Mouse (Mus musculus): ENCODE results near the gene Abcd4. TPM values are rescaled to one million over a fixed set of nuclear protein-coding genes. Genes with fewer than 3 reads are reported as not detected.

The Abcd4 gene
- polyA plus RNA-seq, 1 experiment from 2014 or later = 9.5 TPM

- H3K4me3 ChIP-seq (ENCODE audit: low read depth, low read length) = peak overlapping the region; percentile 59
- no peak overlapping the region for H3K27ac ChIP-seq (ENCODE audit: low read depth, low read length)
- H3K4me2 ChIP-seq = peak overlapping the region; percentile 61
- peak; percentile 47; the same call in 1 of the 2 replicates for ATAC-seq (replicated peaks; ENCODE audit: insufficient number of reproducible peaks, low FRiP score, low TSS enrichment)
- no peaks in the 10 kb centered on the region for H3K27me3 ChIP-seq (ENCODE audit: control insufficient read depth, insufficient read depth, low read length)
- no peaks in the 10 kb centered on the region for H3K36me3 ChIP-seq (ENCODE audit: control insufficient read depth, insufficient read depth, low read length)
- H3K4me1 ChIP-seq (ENCODE audit: control insufficient read depth, insufficient read depth, low read length) = peaks cover 6% of the 10 kb centered on the region; the same call in 1 of the 2 replicates
- peak overlapping the region; percentile 81 for H3K9ac ChIP-seq (ENCODE audit: low read depth, low read length)
- no peaks in the 10 kb centered on the region for H3K9me3 ChIP-seq (replicated peaks; ENCODE audit: control insufficient read depth, low read length)
- 9% methylated on average over 10 of the region's 10 CpGs for WGBS (ENCODE audit: insufficient replicate concordance)
Measured at GRCm38 (mm10) chr12:84617663-84618062, 450 bp upstream of the Abcd4 start.

GRCm38 (mm10) chr12:84614524-84614923, 2.7 kb downstream of the Abcd4 start:
- Histone ChIP-seq H3K4me2 (no peak overlapping the region), H3K9ac (ENCODE audit: low read depth, low read length) (no peak overlapping the region), H3K4me3 (ENCODE audit: low read depth, low read length) (no peak overlapping the region), H3K36me3 (ENCODE audit: control insufficient read depth, insufficient read depth, low read length) (no peaks in the 10 kb centered on the region), H3K4me1 (ENCODE audit: control insufficient read depth, insufficient read depth, low read length) (peaks cover 2% of the 10 kb centered on the region; the same call in 1 of the 2 replicates), H3K27me3 (ENCODE audit: control insufficient read depth, insufficient read depth, low read length) (no peaks in the 10 kb centered on the region), H3K9me3 (replicated peaks; ENCODE audit: control insufficient read depth, low read length) (no peaks in the 10 kb centered on the region), H3K27ac (ENCODE audit: low read depth, low read length) (no peak overlapping the region)
- WGBS (ENCODE audit: insufficient replicate concordance) = 46% methylated on average over 7 of the region's 7 CpGs
- no peak for ATAC-seq (replicated peaks; ENCODE audit: insufficient number of reproducible peaks, low FRiP score, low TSS enrichment)

GRCm38 (mm10) chr12:84614001-84614400, 3.2 kb downstream of the Abcd4 start:
- 76% methylated on average over 11 of the region's 11 CpGs for WGBS (ENCODE audit: insufficient replicate concordance)
- no peak for ATAC-seq (replicated peaks; ENCODE audit: insufficient number of reproducible peaks, low FRiP score, low TSS enrichment)

GRCm38 (mm10) chr12:84612518-84612917, 4.7 kb downstream of the Abcd4 start:
- WGBS (ENCODE audit: insufficient replicate concordance) = 53% methylated on average over 8 of the region's 8 CpGs
- no peak overlapping the region for H3K4me2 ChIP-seq

More at GRCm38 (mm10) chr12:84614001-84614400, 3.2 kb downstream of the Abcd4 start:
- H3K9ac ChIP-seq (ENCODE audit: low read depth, low read length) = no peak overlapping the region
- no peak overlapping the region for H3K4me3 ChIP-seq (ENCODE audit: low read depth, low read length)
- peaks cover 2% of the 10 kb centered on the region; the same call in 1 of the 2 replicates for H3K4me1 ChIP-seq (ENCODE audit: control insufficient read depth, insufficient read depth, low read length)
- H3K36me3 ChIP-seq (ENCODE audit: control insufficient read depth, insufficient read depth, low read length) = no peaks in the 10 kb centered on the region
- H3K27me3 ChIP-seq (ENCODE audit: control insufficient read depth, insufficient read depth, low read length) = no peaks in the 10 kb centered on the region
- H3K4me2 ChIP-seq = no peak overlapping the region
- H3K27ac ChIP-seq (ENCODE audit: low read depth, low read length) = no peak overlapping the region
- no peaks in the 10 kb centered on the region for H3K9me3 ChIP-seq (replicated peaks; ENCODE audit: control insufficient read depth, low read length)

GRCm38 (mm10) chr12:84611718-84612117, 5.5 kb downstream of the Abcd4 start:
- Histone ChIP-seq H3K9ac (ENCODE audit: low read depth, low read length) (no peak overlapping the region), H3K36me3 (ENCODE audit: control insufficient read depth, insufficient read depth, low read length) (peaks cover 7% of the 10 kb centered on the region; the same call in 1 of the 2 replicates), H3K4me2 (no peak overlapping the region), H3K4me3 (ENCODE audit: low read depth, low read length) (no peak overlapping the region), H3K27ac (ENCODE audit: low read depth, low read length) (no peak overlapping the region), H3K9me3 (replicated peaks; ENCODE audit: control insufficient read depth, low read length) (no peaks in the 10 kb centered on the region), H3K4me1 (ENCODE audit: control insufficient read depth, insufficient read depth, low read length) (peaks cover 2% of the 10 kb centered on the region; the same call in 1 of the 2 replicates), H3K27me3 (ENCODE audit: control insufficient read depth, insufficient read depth, low read length) (no peaks in the 10 kb centered on the region)
- ATAC-seq (replicated peaks; ENCODE audit: insufficient number of reproducible peaks, low FRiP score, low TSS enrichment) = no peak
- WGBS (ENCODE audit: insufficient replicate concordance) = 87% methylated on average over 10 of the region's 10 CpGs

More at GRCm38 (mm10) chr12:84612518-84612917, 4.7 kb downstream of the Abcd4 start:
- Histone ChIP-seq H3K27me3 (ENCODE audit: control insufficient read depth, insufficient read depth, low read length) (no peaks in the 10 kb centered on the region), H3K9ac (ENCODE audit: low read depth, low read length) (no peak overlapping the region), H3K4me1 (ENCODE audit: control insufficient read depth, insufficient read depth, low read length) (peaks cover 2% of the 10 kb centered on the region; the same call in 1 of the 2 replicates), H3K9me3 (replicated peaks; ENCODE audit: control insufficient read depth, low read length) (no peaks in the 10 kb centered on the region), H3K27ac (ENCODE audit: low read depth, low read length) (no peak overlapping the region), H3K36me3 (ENCODE audit: control insufficient read depth, insufficient read depth, low read length) (0 out of 2 replicates have a peak, but pooled peaks cover 1% of the 10 kb centered on the region), H3K4me3 (ENCODE audit: low read depth, low read length) (no peak overlapping the region)
- ATAC-seq (replicated peaks; ENCODE audit: insufficient number of reproducible peaks, low FRiP score, low TSS enrichment) = no peak

- Histone ChIP-seq H3K9me3 (replicated peaks; ENCODE audit: control insufficient read depth, low read length) (no peaks in the 10 kb centered on the region), H3K4me1 (ENCODE audit: control insufficient read depth, insufficient read depth, low read length) (no peaks in the 10 kb centered on the region), H3K36me3 (ENCODE audit: control insufficient read depth, insufficient read depth, low read length) (peaks cover 10% of the 10 kb centered on the region), H3K4me3 (ENCODE audit: low read depth, low read length) (no peak overlapping the region), H3K27me3 (ENCODE audit: control insufficient read depth, insufficient read depth, low read length) (no peaks in the 10 kb centered on the region), H3K9ac (ENCODE audit: low read depth, low read length) (no peak overlapping the region), H3K27ac (ENCODE audit: low read depth, low read length) (no peak overlapping the region), H3K4me2 (no peak overlapping the region)
- 69% methylated on average over 7 of the region's 7 CpGs for WGBS (ENCODE audit: insufficient replicate concordance)
- no peak for ATAC-seq (replicated peaks; ENCODE audit: insufficient number of reproducible peaks, low FRiP score, low TSS enrichment)
Measured at GRCm38 (mm10) chr12:84605860-84606259, 11.4 kb downstream of the Abcd4 start.

GRCm38 (mm10) chr12:84604001-84604400, 13.2 kb downstream of the Abcd4 start:
- no peak overlapping the region for H3K27ac ChIP-seq (ENCODE audit: low read depth, low read length)
- no peak for ATAC-seq (replicated peaks; ENCODE audit: insufficient number of reproducible peaks, low FRiP score, low TSS enrichment)
- no peaks in the 10 kb centered on the region for H3K9me3 ChIP-seq (replicated peaks; ENCODE audit: control insufficient read depth, low read length)
- no peak overlapping the region for H3K4me2 ChIP-seq
- no peak overlapping the region for H3K9ac ChIP-seq (ENCODE audit: low read depth, low read length)
- peaks cover 4% of the 10 kb centered on the region for H3K27me3 ChIP-seq (ENCODE audit: control insufficient read depth, insufficient read depth, low read length)
- peaks cover 10% of the 10 kb centered on the region for H3K36me3 ChIP-seq (ENCODE audit: control insufficient read depth, insufficient read depth, low read length)
- H3K4me1 ChIP-seq (ENCODE audit: control insufficient read depth, insufficient read depth, low read length) = no peaks in the 10 kb centered on the region
- no peak overlapping the region for H3K4me3 ChIP-seq (ENCODE audit: low read depth, low read length)
- 73% methylated on average over 6 of the region's 7 CpGs for WGBS (ENCODE audit: insufficient replicate concordance)

GRCm38 (mm10) chr12:84598324-84598723, 18.9 kb downstream of the Abcd4 start:
- Histone ChIP-seq H3K4me1 (ENCODE audit: control insufficient read depth, insufficient read depth, low read length) (no peaks in the 10 kb centered on the region), H3K9me3 (replicated peaks; ENCODE audit: control insufficient read depth, low read length) (no peaks in the 10 kb centered on the region), H3K4me3 (ENCODE audit: low read depth, low read length) (no peak overlapping the region), H3K4me2 (no peak overlapping the region), H3K27me3 (ENCODE audit: control insufficient read depth, insufficient read depth, low read length) (peaks cover 15% of the 10 kb centered on the region), H3K36me3 (ENCODE audit: control insufficient read depth, insufficient read depth, low read length) (peaks cover 4% of the 10 kb centered on the region), H3K9ac (ENCODE audit: low read depth, low read length) (no peak overlapping the region), H3K27ac (ENCODE audit: low read depth, low read length) (no peak overlapping the region)
- WGBS (ENCODE audit: insufficient replicate concordance) = 22% methylated on average over 8 of the region's 8 CpGs
- no peak for ATAC-seq (replicated peaks; ENCODE audit: insufficient number of reproducible peaks, low FRiP score, low TSS enrichment)

Measured in heart, embryonic 11.5 days (tissue).